Mouse (Mus musculus): Measurements from ENCODE around the gene Ubap2. TPM values are rescaled to one million over a fixed set of nuclear protein-coding genes. Genes with fewer than 3 reads are reported as not detected.
A peak's percentile ranks its signal among the peaks of the same experiment; 100 is the strongest.

The Ubap2 gene
- total and polyA plus RNA-seq, 2 experiments from 2014 or later: 16.1 to 37.3 TPM

DNA sequence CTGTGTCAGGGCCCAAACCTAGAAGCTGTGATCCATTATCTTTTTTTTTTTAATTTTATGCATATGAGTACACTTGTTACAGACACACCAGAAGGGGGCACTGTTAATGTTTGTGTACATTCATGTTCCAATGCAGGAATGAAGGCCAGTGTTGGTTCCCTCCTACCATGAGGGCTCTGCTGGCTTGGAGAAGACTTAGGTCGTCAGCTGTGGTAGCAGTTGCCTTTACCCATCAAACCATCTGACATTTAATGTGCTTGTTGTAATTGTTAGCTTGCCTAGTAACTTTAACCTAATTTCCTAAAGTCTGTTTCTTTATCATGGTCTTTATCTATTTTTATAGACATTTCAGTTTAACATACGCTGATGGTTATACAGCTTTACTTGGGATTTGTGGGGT, 104.0 kb downstream of the Ubap2 start:
- no peak overlapping the region for H3K4me2 ChIP-seq (ENCODE audit: low read depth)
- 77% methylated on average over 2 of the region's 2 CpGs for WGBS
- ATAC-seq (no peak), DNase-seq (no peak)
- 0 out of 2 replicates have a peak, but pooled peaks cover 5% of the 10 kb centered on the region for H3K4me1 ChIP-seq (ENCODE audit: insufficient read depth)
- no peak overlapping the region for H3K9ac ChIP-seq
- no peaks in the 10 kb centered on the region for H3K9me3 ChIP-seq (ENCODE audit: low read length)
- no peaks in the 10 kb centered on the region for H3K27me3 ChIP-seq (ENCODE audit: insufficient read depth, low read length)
- H3K4me3 ChIP-seq (ENCODE audit: low read depth, low read length): no peak overlapping the region
- peaks cover 14% of the 10 kb centered on the region; the same call in 1 of the 2 replicates for H3K36me3 ChIP-seq (ENCODE audit: insufficient read depth)
- H3K27ac ChIP-seq (ENCODE audit: low read depth, low read length): no peak overlapping the region
- peak; percentile 13; the same call in 1 of the 2 replicates for TF ChIP-seq CTCF (IDR thresholded peaks at IDR 0.05; ENCODE audit: low read depth)

DNA sequence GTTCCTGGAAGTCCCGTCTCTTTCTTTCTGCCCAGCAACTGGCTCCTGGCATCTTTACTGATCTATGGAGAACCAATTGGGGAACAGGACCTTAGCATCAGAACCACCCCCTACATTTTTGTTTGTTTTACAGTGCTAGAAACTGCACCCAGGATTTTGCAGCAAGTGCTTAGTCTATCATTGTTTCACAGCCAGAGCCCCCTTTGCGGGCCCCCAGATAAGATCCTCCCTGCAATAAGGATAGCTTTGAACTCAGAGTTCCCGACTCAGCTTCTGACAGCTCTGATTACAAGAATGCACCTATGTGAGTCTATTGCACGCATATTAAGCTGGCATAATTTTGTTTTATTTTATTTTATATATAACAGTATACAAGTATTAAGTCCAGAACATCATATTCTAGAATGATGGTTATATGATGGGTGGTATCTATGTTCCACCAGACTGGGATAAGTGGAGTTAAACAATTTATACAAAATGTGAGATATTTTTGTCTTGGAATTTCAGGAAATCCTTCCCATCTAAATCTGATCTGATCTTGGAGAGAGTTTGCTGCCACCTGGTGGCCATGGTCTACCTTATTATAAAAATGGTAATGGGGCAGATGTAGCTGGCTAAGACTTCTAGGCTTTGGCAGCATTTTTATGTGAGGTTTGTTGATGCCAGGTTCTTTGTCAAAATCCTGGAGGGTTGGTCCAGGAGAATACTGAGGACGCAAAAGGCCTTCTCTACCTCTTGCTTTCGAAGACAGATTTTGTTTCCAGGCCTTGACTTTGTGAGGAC, 109.1 kb downstream of the Ubap2 start:
- no peaks in the 10 kb centered on the region for H3K9me3 ChIP-seq (ENCODE audit: low read length)

GRCm38 (mm10) chr4:41164974-41165373, 110.0 kb downstream of the Ubap2 start:
- WGBS: 13% methylated on average over 2 of the region's 2 CpGs
- ATAC-seq: no peak

More for the DNA sequence above, 109.1 kb downstream of the Ubap2 start:
- peaks cover 14% of the 10 kb centered on the region; the same call in 1 of the 2 replicates for H3K36me3 ChIP-seq (ENCODE audit: insufficient read depth)
- H3K4me2 ChIP-seq (ENCODE audit: low read depth): no peak overlapping the region
- peak overlapping the region; percentile 51; the same call in 1 of the 2 replicates for H3K27ac ChIP-seq (ENCODE audit: low read depth, low read length)
- no peak overlapping the region for H3K9ac ChIP-seq
- TF ChIP-seq CTCF (IDR thresholded peaks at IDR 0.05; ENCODE audit: low read depth): peak; percentile 78
- 0 out of 2 replicates have a peak, but pooled peaks cover 5% of the 10 kb centered on the region for H3K4me1 ChIP-seq (ENCODE audit: insufficient read depth)
- peak; percentile 66; the same call in 1 of the 2 replicates for ATAC-seq
- peak; percentile 93 for DNase-seq
- H3K4me3 ChIP-seq (ENCODE audit: low read depth, low read length): no peak overlapping the region
- WGBS: 54% methylated on average over 6 of the region's 6 CpGs
- no peaks in the 10 kb centered on the region for H3K27me3 ChIP-seq (ENCODE audit: insufficient read depth, low read length)

DNA sequence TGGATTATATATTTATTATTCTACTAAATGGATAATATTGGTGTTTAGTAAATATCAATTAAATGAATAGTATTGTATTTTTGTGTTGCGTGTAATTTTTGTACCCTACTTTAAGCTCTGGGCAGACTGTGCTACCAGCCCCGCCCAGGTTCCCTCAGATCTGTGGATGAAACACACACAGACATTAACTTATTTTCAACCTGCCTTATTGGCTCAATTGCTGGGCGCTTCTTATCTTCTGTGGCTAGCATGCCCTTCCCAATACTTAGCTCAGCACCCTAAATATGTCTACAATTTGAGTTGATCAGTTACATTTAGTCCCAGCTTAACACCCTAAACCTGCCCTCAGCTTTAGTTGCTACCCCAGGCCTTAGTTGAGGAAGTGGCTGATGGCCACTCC, 113.7 kb downstream of the Ubap2 start:
- Histone ChIP-seq H3K9ac (no peak overlapping the region), H3K9me3 (ENCODE audit: low read length) (no peaks in the 10 kb centered on the region), H3K36me3 (ENCODE audit: insufficient read depth) (no peaks in the 10 kb centered on the region), H3K27me3 (ENCODE audit: insufficient read depth, low read length) (no peaks in the 10 kb centered on the region), H3K4me3 (ENCODE audit: low read depth, low read length) (no peak overlapping the region), H3K4me1 (ENCODE audit: insufficient read depth) (peaks cover 1% of the 10 kb centered on the region; the same call in 1 of the 2 replicates), H3K27ac (ENCODE audit: low read depth, low read length) (no peak overlapping the region), H3K4me2 (ENCODE audit: low read depth) (no peak overlapping the region)
- DNase-seq (no peak), ATAC-seq (no peak)
- WGBS: 96% methylated on average over 3 of the region's 3 CpGs
- no peak for TF ChIP-seq CTCF (IDR thresholded peaks at IDR 0.05; ENCODE audit: low read depth)

More at GRCm38 (mm10) chr4:41164974-41165373, 110.0 kb downstream of the Ubap2 start:
- Histone ChIP-seq H3K4me1 (ENCODE audit: insufficient read depth) (0 out of 2 replicates have a peak, but pooled peaks cover 5% of the 10 kb centered on the region), H3K27ac (ENCODE audit: low read depth, low read length) (no peak overlapping the region), H3K9me3 (ENCODE audit: low read length) (no peaks in the 10 kb centered on the region), H3K36me3 (ENCODE audit: insufficient read depth) (peaks cover 13% of the 10 kb centered on the region; the same call in 1 of the 2 replicates), H3K27me3 (ENCODE audit: insufficient read depth, low read length) (no peaks in the 10 kb centered on the region), H3K4me3 (ENCODE audit: low read depth, low read length) (no peak overlapping the region), H3K4me2 (ENCODE audit: low read depth) (no peak overlapping the region), H3K9ac (no peak overlapping the region)
- no peak for DNase-seq
- TF ChIP-seq CTCF (IDR thresholded peaks at IDR 0.05; ENCODE audit: low read depth): no peak

- Histone ChIP-seq H3K4me3 (ENCODE audit: low read depth, low read length) (no peak overlapping the region), H3K4me1 (ENCODE audit: insufficient read depth) (no peaks in the 10 kb centered on the region; the same call in 1 of the 2 replicates), H3K27ac (ENCODE audit: low read depth, low read length) (no peak overlapping the region), H3K4me2 (ENCODE audit: low read depth) (no peak overlapping the region), H3K9me3 (ENCODE audit: low read length) (no peaks in the 10 kb centered on the region), H3K36me3 (ENCODE audit: insufficient read depth) (no peaks in the 10 kb centered on the region), H3K9ac (no peak overlapping the region), H3K27me3 (ENCODE audit: insufficient read depth, low read length) (no peaks in the 10 kb centered on the region)
- no peak for DNase-seq
- ATAC-seq: no peak
- no peak for TF ChIP-seq CTCF (IDR thresholded peaks at IDR 0.05; ENCODE audit: low read depth)
- WGBS: 100% methylated on average over 1 of the region's 1 CpGs
Observed at GRCm38 (mm10) chr4:41158251-41158650, 116.7 kb downstream of the Ubap2 start.

DNA sequence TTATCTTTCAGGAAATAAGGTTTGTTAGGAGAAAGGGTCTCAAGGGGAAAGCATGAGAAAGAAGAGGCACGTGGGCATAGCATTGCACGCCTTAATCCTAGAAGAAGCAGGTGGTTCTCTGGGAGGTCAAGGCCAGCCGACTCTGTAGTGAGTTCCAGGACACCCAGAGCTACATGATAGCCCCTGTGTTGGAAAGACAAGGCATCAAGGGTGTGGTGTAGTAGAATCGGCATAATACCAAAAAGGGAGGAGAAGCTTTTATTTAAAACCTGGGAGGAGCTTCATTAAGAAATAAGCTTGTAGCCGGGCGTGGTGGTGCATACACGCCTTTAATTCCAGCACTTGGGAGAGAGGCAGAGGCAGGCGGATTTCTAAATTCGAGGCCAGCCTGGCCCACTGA, 118.0 kb downstream of the Ubap2 start:
- no peaks in the 10 kb centered on the region for H3K36me3 ChIP-seq (ENCODE audit: insufficient read depth)
- no peak overlapping the region for H3K9ac ChIP-seq
- 86% methylated on average over 9 of the region's 9 CpGs for WGBS
- H3K4me3 ChIP-seq (ENCODE audit: low read depth, low read length): no peak overlapping the region
- H3K27ac ChIP-seq (ENCODE audit: low read depth, low read length): no peak overlapping the region
- ATAC-seq (no peak), DNase-seq (no peak)
- no peaks in the 10 kb centered on the region for H3K27me3 ChIP-seq (ENCODE audit: insufficient read depth, low read length)
- TF ChIP-seq CTCF (IDR thresholded peaks at IDR 0.05; ENCODE audit: low read depth): no peak
- H3K4me2 ChIP-seq (ENCODE audit: low read depth): no peak overlapping the region
- no peaks in the 10 kb centered on the region for H3K9me3 ChIP-seq (ENCODE audit: low read length)
- no peaks in the 10 kb centered on the region; the same call in 1 of the 2 replicates for H3K4me1 ChIP-seq (ENCODE audit: insufficient read depth)

GRCm38 (mm10) chr4:41153146-41153545, 121.8 kb downstream of the Ubap2 start:
- H3K27ac ChIP-seq (ENCODE audit: low read depth, low read length): no peak overlapping the region
- TF ChIP-seq CTCF (IDR thresholded peaks at IDR 0.05; ENCODE audit: low read depth): no peak
- no peaks in the 10 kb centered on the region for H3K36me3 ChIP-seq (ENCODE audit: insufficient read depth)
- no peaks in the 10 kb centered on the region for H3K9me3 ChIP-seq (ENCODE audit: low read length)
- 59% methylated on average over 3 of the region's 3 CpGs for WGBS
- ATAC-seq (no peak), DNase-seq (no peak)
- H3K9ac ChIP-seq: no peak overlapping the region
- H3K27me3 ChIP-seq (ENCODE audit: insufficient read depth, low read length): no peaks in the 10 kb centered on the region
- H3K4me3 ChIP-seq (ENCODE audit: low read depth, low read length): no peak overlapping the region
- no peaks in the 10 kb centered on the region; the same call in 1 of the 2 replicates for H3K4me1 ChIP-seq (ENCODE audit: insufficient read depth)
- no peak overlapping the region for H3K4me2 ChIP-seq (ENCODE audit: low read depth)
